Mouse (Mus musculus) thymus, adult 2 months (tissue): ENCODE data around the gene Ust.

Source experiments
- CTCF ChIP-seq: fragments of 200-500 bp; IDR thresholded peaks from 2 replicates; pipeline ENCODE4 v1.5.1; 2012; ENCODE audit warnings: mild to moderate bottlenecking, control low read depth, low read length, moderate library complexity, borderline replicate concordance; ENCODE audit not compliant: control insufficient read depth, poor library complexity, insufficient read depth; ENCODE audit errors: extremely low read depth
- POLR2A ChIP-seq: fragments of 200-500 bp; IDR thresholded peaks from 2 replicates; pipeline ENCODE4 v1.6.1; 2012; ENCODE audit warnings: mild to moderate bottlenecking, low read length, control low read depth, moderate library complexity; ENCODE audit not compliant: control insufficient read depth, poor library complexity, insufficient read depth; ENCODE audit errors: extremely low read depth

DNA sequence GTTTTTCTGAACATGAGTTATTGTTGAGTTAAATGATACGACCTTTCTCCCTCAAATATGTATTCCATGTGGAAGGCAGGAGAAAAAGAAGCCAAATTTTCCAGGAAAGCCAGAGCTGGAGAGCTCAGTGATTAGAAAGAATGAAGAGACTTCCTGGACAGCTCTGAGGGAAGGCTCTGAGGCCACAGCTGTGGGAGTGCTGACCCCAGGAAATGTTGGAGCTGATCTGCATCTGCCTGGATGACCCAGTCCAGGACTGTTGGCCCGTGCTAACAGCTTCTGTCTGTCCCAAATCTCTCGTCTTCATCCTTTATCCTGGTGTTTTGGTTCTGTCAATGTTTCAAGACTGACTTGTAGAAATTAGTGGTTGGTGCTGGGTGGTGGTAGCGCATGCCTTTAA lies 42.7 kb upstream of the Ust start:
- no peak for TF ChIP-seq CTCF
- TF ChIP-seq POLR2A, result no peak
